Mouse (Mus musculus): ENCODE measurements around the gene Cebpe. TPM values are rescaled to one million over a fixed set of nuclear protein-coding genes. Genes with fewer than 3 reads are reported as not detected.

Cebpe gene
- polyA plus RNA-seq, 1 experiment from 2014 or later = not detected

- ATAC-seq (ENCODE audit: low FRiP score, low TSS enrichment) = no peak
- no peak for DNase-seq
- Histone ChIP-seq H3K4me3 (replicated peaks; ENCODE audit: low read depth, low read length) (no peak overlapping the region), H3K27me3 (ENCODE audit: control insufficient read depth, insufficient read depth, low read length) (no peaks in the 10 kb centered on the region), H3K4me2 (ENCODE audit: low read length) (no peak overlapping the region), H3K9me3 (ENCODE audit: control insufficient read depth, low read length) (no peaks in the 10 kb centered on the region), H3K36me3 (ENCODE audit: control insufficient read depth, insufficient read depth, low read length) (peaks cover 12% of the 10 kb centered on the region), H3K4me1 (ENCODE audit: control insufficient read depth, insufficient read depth, low read length) (no peaks in the 10 kb centered on the region), H3K9ac (replicated peaks; ENCODE audit: low read length) (no peak overlapping the region), H3K27ac (replicated peaks; ENCODE audit: low read depth, low read length) (no peak overlapping the region)
- WGBS = 93% methylated on average over 4 of the region's 4 CpGs
Measured at GRCm38 (mm10) chr14:54696752-54697151, 15.2 kb downstream of the Cebpe start.

GRCm38 (mm10) chr14:54695042-54695441 is 16.9 kb downstream of the Cebpe start:
- Histone ChIP-seq H3K9me3 (ENCODE audit: control insufficient read depth, low read length) (no peaks in the 10 kb centered on the region), H3K9ac (replicated peaks; ENCODE audit: low read length) (no peak overlapping the region), H3K4me2 (ENCODE audit: low read length) (no peak overlapping the region), H3K36me3 (ENCODE audit: control insufficient read depth, insufficient read depth, low read length) (peaks cover 23% of the 10 kb centered on the region), H3K27ac (replicated peaks; ENCODE audit: low read depth, low read length) (no peak overlapping the region), H3K27me3 (ENCODE audit: control insufficient read depth, insufficient read depth, low read length) (no peaks in the 10 kb centered on the region), H3K4me1 (ENCODE audit: control insufficient read depth, insufficient read depth, low read length) (no peaks in the 10 kb centered on the region), H3K4me3 (replicated peaks; ENCODE audit: low read depth, low read length) (no peak overlapping the region)
- no peak for DNase-seq
- 87% methylated on average over 6 of the region's 6 CpGs for WGBS
- no peak for ATAC-seq (ENCODE audit: low FRiP score, low TSS enrichment)

GRCm38 (mm10) chr14:54687251-54687650 is 24.7 kb downstream of the Cebpe start:
- H3K36me3 ChIP-seq (ENCODE audit: control insufficient read depth, insufficient read depth, low read length) = peaks cover 34% of the 10 kb centered on the region
- H3K4me1 ChIP-seq (ENCODE audit: control insufficient read depth, insufficient read depth, low read length) = peaks cover 21% of the 10 kb centered on the region
- no peaks in the 10 kb centered on the region for H3K9me3 ChIP-seq (ENCODE audit: control insufficient read depth, low read length)
- no peak overlapping the region for H3K27ac ChIP-seq (replicated peaks; ENCODE audit: low read depth, low read length)
- peak overlapping the region; percentile 49 for H3K9ac ChIP-seq (replicated peaks; ENCODE audit: low read length)
- WGBS = 8% methylated on average over 8 of the region's 8 CpGs
- ATAC-seq (ENCODE audit: low FRiP score, low TSS enrichment) (no peak), DNase-seq (no peak)
- no peaks in the 10 kb centered on the region for H3K27me3 ChIP-seq (ENCODE audit: control insufficient read depth, insufficient read depth, low read length)
- peak overlapping the region; percentile 57 for H3K4me2 ChIP-seq (ENCODE audit: low read length)
- peak overlapping the region; percentile 50 for H3K4me3 ChIP-seq (replicated peaks; ENCODE audit: low read depth, low read length)

- peaks cover 21% of the 10 kb centered on the region for H3K4me1 ChIP-seq (ENCODE audit: control insufficient read depth, insufficient read depth, low read length)
- H3K36me3 ChIP-seq (ENCODE audit: control insufficient read depth, insufficient read depth, low read length) = peaks cover 41% of the 10 kb centered on the region
- H3K9me3 ChIP-seq (ENCODE audit: control insufficient read depth, low read length) = no peaks in the 10 kb centered on the region
- ATAC-seq (ENCODE audit: low FRiP score, low TSS enrichment) (peak; percentile 98), DNase-seq (peak; percentile 100)
- WGBS = under 1% methylated on average over 44 of the region's 44 CpGs
- H3K4me3 ChIP-seq (replicated peaks; ENCODE audit: low read depth, low read length) = peak within 1 kb of the TSS; percentile 80
- H3K27ac ChIP-seq (replicated peaks; ENCODE audit: low read depth, low read length) = peak within 1 kb of the TSS; percentile 95
- peak within 1 kb of the TSS; percentile 88 for H3K9ac ChIP-seq (replicated peaks; ENCODE audit: low read length)
- peak within 1 kb of the TSS; percentile 79 for H3K4me2 ChIP-seq (ENCODE audit: low read length)
- H3K27me3 ChIP-seq (ENCODE audit: control insufficient read depth, insufficient read depth, low read length) = no peaks in the 10 kb centered on the region
Measured at GRCm38 (mm10) chr14:54686522-54687143, 25.3 kb downstream of the Cebpe start, which contains the start of gene Acin1. TSS of gene Acin1 (minus strand) at chr14:54686931.

- H3K27me3 ChIP-seq (ENCODE audit: control insufficient read depth, insufficient read depth, low read length) = no peaks in the 10 kb centered on the region
- H3K4me1 ChIP-seq (ENCODE audit: control insufficient read depth, insufficient read depth, low read length) = peaks cover 21% of the 10 kb centered on the region
- H3K9ac ChIP-seq (replicated peaks; ENCODE audit: low read length) = peak within 1 kb of the TSS; percentile 88
- WGBS = under 1% methylated on average over 41 of the region's 41 CpGs
- peak within 1 kb of the TSS; percentile 95 for H3K27ac ChIP-seq (replicated peaks; ENCODE audit: low read depth, low read length)
- DNase-seq (peak; percentile 91), ATAC-seq (ENCODE audit: low FRiP score, low TSS enrichment) (peak; percentile 74)
- peak within 1 kb of the TSS; percentile 79 for H3K4me2 ChIP-seq (ENCODE audit: low read length)
- no peaks in the 10 kb centered on the region for H3K9me3 ChIP-seq (ENCODE audit: control insufficient read depth, low read length)
- H3K4me3 ChIP-seq (replicated peaks; ENCODE audit: low read depth, low read length) = peak within 1 kb of the TSS; percentile 80
- peaks cover 41% of the 10 kb centered on the region for H3K36me3 ChIP-seq (ENCODE audit: control insufficient read depth, insufficient read depth, low read length)
Measured at GRCm38 (mm10) chr14:54686063-54686521, 25.9 kb downstream of the Cebpe start, which contains the start of gene 1700123O20Rik. TSS of gene 1700123O20Rik (plus strand) at chr14:54686216.

GRCm38 (mm10) chr14:54685471-54685870 is 26.5 kb downstream of the Cebpe start:
- Histone ChIP-seq H3K27me3 (ENCODE audit: control insufficient read depth, insufficient read depth, low read length) (no peaks in the 10 kb centered on the region), H3K4me3 (replicated peaks; ENCODE audit: low read depth, low read length) (peak overlapping the region; percentile 80), H3K4me1 (ENCODE audit: control insufficient read depth, insufficient read depth, low read length) (peaks cover 21% of the 10 kb centered on the region), H3K4me2 (ENCODE audit: low read length) (peak overlapping the region; percentile 79), H3K9ac (replicated peaks; ENCODE audit: low read length) (peak overlapping the region; percentile 88), H3K9me3 (ENCODE audit: control insufficient read depth, low read length) (no peaks in the 10 kb centered on the region), H3K36me3 (ENCODE audit: control insufficient read depth, insufficient read depth, low read length) (peaks cover 40% of the 10 kb centered on the region), H3K27ac (replicated peaks; ENCODE audit: low read depth, low read length) (peak overlapping the region; percentile 95)
- DNase-seq (no peak), ATAC-seq (ENCODE audit: low FRiP score, low TSS enrichment) (no peak)
- WGBS = 15% methylated on average over 8 of the region's 8 CpGs

- H3K9me3 ChIP-seq (ENCODE audit: control insufficient read depth, low read length) = no peaks in the 10 kb centered on the region
- H3K27me3 ChIP-seq (ENCODE audit: control insufficient read depth, insufficient read depth, low read length) = no peaks in the 10 kb centered on the region
- H3K4me2 ChIP-seq (ENCODE audit: low read length) = no peak overlapping the region
- ATAC-seq (ENCODE audit: low FRiP score, low TSS enrichment) (no peak), DNase-seq (no peak)
- no peak overlapping the region for H3K4me3 ChIP-seq (replicated peaks; ENCODE audit: low read depth, low read length)
- H3K4me1 ChIP-seq (ENCODE audit: control insufficient read depth, insufficient read depth, low read length) = peaks cover 11% of the 10 kb centered on the region
- no peak overlapping the region for H3K9ac ChIP-seq (replicated peaks; ENCODE audit: low read length)
- H3K27ac ChIP-seq (replicated peaks; ENCODE audit: low read depth, low read length) = no peak overlapping the region
- 90% methylated on average over 3 of the region's 3 CpGs for WGBS
- H3K36me3 ChIP-seq (ENCODE audit: control insufficient read depth, insufficient read depth, low read length) = peaks cover 49% of the 10 kb centered on the region
Measured at GRCm38 (mm10) chr14:54682396-54682795, 29.6 kb downstream of the Cebpe start.

GRCm38 (mm10) chr14:54678657-54679304 is 33.2 kb downstream of the Cebpe start:
- WGBS = 89% methylated on average over 16 of the region's 16 CpGs
- Histone ChIP-seq H3K9ac (replicated peaks; ENCODE audit: low read length) (no peak overlapping the region), H3K36me3 (ENCODE audit: control insufficient read depth, insufficient read depth, low read length) (peaks cover 78% of the 10 kb centered on the region), H3K4me1 (ENCODE audit: control insufficient read depth, insufficient read depth, low read length) (no peaks in the 10 kb centered on the region; the same call in 1 of the 2 replicates), H3K27me3 (ENCODE audit: control insufficient read depth, insufficient read depth, low read length) (no peaks in the 10 kb centered on the region), H3K4me3 (replicated peaks; ENCODE audit: low read depth, low read length) (no peak overlapping the region), H3K4me2 (ENCODE audit: low read length) (no peak overlapping the region), H3K27ac (replicated peaks; ENCODE audit: low read depth, low read length) (no peak overlapping the region), H3K9me3 (ENCODE audit: control insufficient read depth, low read length) (no peaks in the 10 kb centered on the region)
- no peak for DNase-seq
- ATAC-seq (ENCODE audit: low FRiP score, low TSS enrichment) = no peak

All from midbrain, embryonic 14.5 days (tissue).